In the genomic region with DNA sequence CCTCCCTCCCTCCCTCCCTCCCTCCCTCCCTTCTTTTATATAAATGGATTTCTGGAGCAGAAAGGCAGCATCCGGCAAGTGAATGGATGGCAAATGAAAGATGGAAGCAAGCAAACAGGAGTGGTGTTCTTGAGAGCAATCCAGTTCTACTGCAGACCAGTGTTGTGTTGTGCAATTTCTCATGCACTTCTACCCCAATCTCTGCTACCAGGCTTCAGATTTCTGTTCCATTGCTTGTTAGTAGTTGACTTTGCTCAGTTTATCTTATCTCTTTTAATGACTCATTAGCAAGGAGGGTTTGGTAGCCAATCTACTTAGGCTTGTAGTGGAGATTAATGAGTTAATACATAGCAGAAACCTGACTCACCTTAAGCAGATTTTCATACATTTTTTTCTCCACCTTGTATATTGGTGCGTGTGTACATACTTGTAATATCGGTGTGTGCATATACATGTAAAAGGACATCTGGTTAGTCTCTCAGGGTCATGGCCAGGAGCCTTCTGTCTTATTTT, we compare ENCODE assay signal across 12 mouse cellular contexts.
"Had no signal": no experiment of that assay in that cellular context is flagged by ENCODE, and none has a peak within 500 bp of the region (broad histone marks: within the 10 kb centered on the region; RNA-seq: fewer than 3 reads in every experiment).

No protein-coding gene starts in this region.

- H3K36me3 ChIP-seq: midbrain, embryonic 13.5 days; midbrain, embryonic 15.5 days; neural tube, embryonic 12.5 days had no signal

- H3K27ac ChIP-seq: liver, embryonic 14.5 days; macrophage; midbrain, embryonic 13.5 days; midbrain, embryonic 15.5 days; neural tube, embryonic 12.5 days had no signal

- H3K9me3 ChIP-seq: megakaryocyte, embryonic 14.5 days; midbrain, embryonic 13.5 days; midbrain, embryonic 15.5 days; neural tube, embryonic 12.5 days had no signal

- H3K27me3 ChIP-seq: megakaryocyte, embryonic 14.5 days; midbrain, embryonic 13.5 days; midbrain, embryonic 15.5 days; neural tube, embryonic 12.5 days had no signal

- H3K9ac ChIP-seq: liver, embryonic 14.5 days; lung, embryonic 14.5 days; midbrain, embryonic 13.5 days; midbrain, embryonic 15.5 days; neural tube, embryonic 12.5 days had no signal

- ATAC-seq: midbrain, embryonic 13.5 days had no signal

- H3K4me1 ChIP-seq: midbrain, embryonic 13.5 days; midbrain, embryonic 15.5 days; neural tube, embryonic 12.5 days had no signal

- DNase-seq: lung, adult 18-20 months; right cerebral cortex, postnatal 14 days; spleen, adult 18-20 months; thymus, adult 18-20 months had no signal

- H3K4me2 ChIP-seq: lung, embryonic 14.5 days; midbrain, embryonic 11.5 days; midbrain, embryonic 13.5 days; midbrain, embryonic 15.5 days; neural tube, embryonic 12.5 days had no signal

- H3K4me3 ChIP-seq: megakaryocyte, embryonic 14.5 days; midbrain, embryonic 13.5 days; midbrain, embryonic 15.5 days; neural tube, embryonic 12.5 days had no signal
